Mouse (Mus musculus): ENCODE data around the gene Zfp62. TPM values are rescaled to one million over a fixed set of nuclear protein-coding genes. Genes with fewer than 3 reads are reported as not detected.

Gene Zfp62
- polyA plus RNA-seq, 1 experiment from 2014 or later = 33.5 TPM

GRCm38 (mm10) chr11:49248226-49248973 is 45.3 kb downstream of the Zfp62 start:
- WGBS (ENCODE audit: missing documents) = 18% methylated on average over 6 of the region's 6 CpGs
- Histone ChIP-seq H3K36me3 (ENCODE audit: inconsistent target) (peaks cover under 1% of the 10 kb centered on the region; the same call in 1 of the 2 replicates), H3K4me3 (ENCODE audit: inconsistent target) (peak overlapping the region; percentile 27; the same call in 1 of the 2 replicates), H3K27ac (peak overlapping the region; percentile 90), H3K79me2 (ENCODE audit: inconsistent target) (peaks cover 59% of the 10 kb centered on the region)

GRCm38 (mm10) chr11:49248974-49249700 is 46.0 kb downstream of the Zfp62 start:
- H3K79me2 ChIP-seq (ENCODE audit: inconsistent target) = peaks cover 66% of the 10 kb centered on the region
- H3K4me3 ChIP-seq (ENCODE audit: inconsistent target) = peak overlapping the region; percentile 27
- H3K36me3 ChIP-seq (ENCODE audit: inconsistent target) = peaks cover 8% of the 10 kb centered on the region
- peak overlapping the region; percentile 90 for H3K27ac ChIP-seq
- 14% methylated on average over 6 of the region's 6 CpGs for WGBS (ENCODE audit: missing documents)

- 1% methylated on average over 7 of the region's 10 CpGs for WGBS (ENCODE audit: missing documents)
- H3K4me3 ChIP-seq (ENCODE audit: inconsistent target) = peak overlapping the region; percentile 27
- peaks cover 15% of the 10 kb centered on the region for H3K36me3 ChIP-seq (ENCODE audit: inconsistent target)
- H3K27ac ChIP-seq = peak overlapping the region; percentile 90
- H3K79me2 ChIP-seq (ENCODE audit: inconsistent target) = peaks cover 74% of the 10 kb centered on the region
These were observed 46.8 kb downstream of the Zfp62 start for GRCm38 (mm10) chr11:49249811-49250421.

- WGBS (ENCODE audit: missing documents) = under 1% methylated on average over 42 of the region's 45 CpGs
- H3K27ac ChIP-seq = peak overlapping the region; percentile 90
- peaks cover 22% of the 10 kb centered on the region for H3K36me3 ChIP-seq (ENCODE audit: inconsistent target)
- H3K79me2 ChIP-seq (ENCODE audit: inconsistent target) = peaks cover 82% of the 10 kb centered on the region
- H3K4me3 ChIP-seq (ENCODE audit: inconsistent target) = peak overlapping the region; percentile 72
These were observed 47.6 kb downstream of the Zfp62 start for GRCm38 (mm10) chr11:49250422-49251379.

GRCm38 (mm10) chr11:49251380-49251761 is 48.3 kb downstream of the Zfp62 start:
- Histone ChIP-seq H3K27ac (peak overlapping the region; percentile 90), H3K36me3 (ENCODE audit: inconsistent target) (peaks cover 29% of the 10 kb centered on the region), H3K4me3 (ENCODE audit: inconsistent target) (peak overlapping the region; percentile 72), H3K79me2 (ENCODE audit: inconsistent target) (peaks cover 86% of the 10 kb centered on the region)
- WGBS (ENCODE audit: missing documents) = 1% methylated on average over 7 of the region's 7 CpGs

- H3K36me3 ChIP-seq (ENCODE audit: inconsistent target) = peaks cover 32% of the 10 kb centered on the region
- peak overlapping the region; percentile 90 for H3K27ac ChIP-seq
- H3K79me2 ChIP-seq (ENCODE audit: inconsistent target) = peaks cover 86% of the 10 kb centered on the region
- H3K4me3 ChIP-seq (ENCODE audit: inconsistent target) = peak overlapping the region; percentile 72
- WGBS (ENCODE audit: missing documents) = 19% methylated on average over 5 of the region's 5 CpGs
These were observed 49.0 kb downstream of the Zfp62 start for GRCm38 (mm10) chr11:49252048-49252447.

- WGBS (ENCODE audit: missing documents) = 26% methylated on average over 6 of the region's 6 CpGs
- no peak overlapping the region for H3K4me3 ChIP-seq (ENCODE audit: inconsistent target)
- peaks cover 36% of the 10 kb centered on the region for H3K36me3 ChIP-seq (ENCODE audit: inconsistent target)
- H3K27ac ChIP-seq = peak overlapping the region; percentile 90
- peaks cover 86% of the 10 kb centered on the region for H3K79me2 ChIP-seq (ENCODE audit: inconsistent target)
These were observed 49.9 kb downstream of the Zfp62 start for GRCm38 (mm10) chr11:49253035-49253434.

GRCm38 (mm10) chr11:49259296-49259695 is 56.2 kb downstream of the Zfp62 start:
- Histone ChIP-seq H3K4me3 (ENCODE audit: inconsistent target) (no peak overlapping the region), H3K36me3 (ENCODE audit: inconsistent target) (peaks cover 67% of the 10 kb centered on the region), H3K27ac (no peak overlapping the region), H3K79me2 (ENCODE audit: inconsistent target) (peaks cover 95% of the 10 kb centered on the region)
- 86% methylated on average over 2 of the region's 2 CpGs for WGBS (ENCODE audit: missing documents)

GRCm38 (mm10) chr11:49259829-49260228 is 56.7 kb downstream of the Zfp62 start:
- 11% methylated on average over 1 of the region's 1 CpGs for WGBS (ENCODE audit: missing documents)
- Histone ChIP-seq H3K27ac (no peak overlapping the region), H3K79me2 (ENCODE audit: inconsistent target) (peaks cover 89% of the 10 kb centered on the region), H3K4me3 (ENCODE audit: inconsistent target) (no peak overlapping the region), H3K36me3 (ENCODE audit: inconsistent target) (peaks cover 67% of the 10 kb centered on the region)

GRCm38 (mm10) chr11:49260598-49261312 is 57.7 kb downstream of the Zfp62 start:
- WGBS (ENCODE audit: missing documents) = 94% methylated on average over 20 of the region's 21 CpGs
- Histone ChIP-seq H3K4me3 (ENCODE audit: inconsistent target) (no peak overlapping the region), H3K27ac (no peak overlapping the region), H3K79me2 (ENCODE audit: inconsistent target) (peaks cover 80% of the 10 kb centered on the region), H3K36me3 (ENCODE audit: inconsistent target) (peaks cover 65% of the 10 kb centered on the region)

- Histone ChIP-seq H3K27ac (no peak overlapping the region), H3K36me3 (ENCODE audit: inconsistent target) (peaks cover 59% of the 10 kb centered on the region)
- WGBS (ENCODE audit: missing documents) = 94% methylated on average over 14 of the region's 14 CpGs
These were observed 58.3 kb downstream of the Zfp62 start for GRCm38 (mm10) chr11:49261313-49261855.

GRCm38 (mm10) chr11:49262286-49262685 is 59.2 kb downstream of the Zfp62 start:
- Histone ChIP-seq H3K79me2 (ENCODE audit: inconsistent target) (peaks cover 65% of the 10 kb centered on the region), H3K36me3 (ENCODE audit: inconsistent target) (peaks cover 54% of the 10 kb centered on the region), H3K27ac (no peak overlapping the region), H3K4me3 (ENCODE audit: inconsistent target) (no peak overlapping the region)
- WGBS (ENCODE audit: missing documents) = 95% methylated on average over 5 of the region's 5 CpGs

More at GRCm38 (mm10) chr11:49261313-49261855, 58.3 kb downstream of the Zfp62 start:
- peaks cover 74% of the 10 kb centered on the region for H3K79me2 ChIP-seq (ENCODE audit: inconsistent target)
- H3K4me3 ChIP-seq (ENCODE audit: inconsistent target) = no peak overlapping the region

GRCm38 (mm10) chr11:49263149-49263548 is 60.1 kb downstream of the Zfp62 start:
- H3K27ac ChIP-seq = no peak overlapping the region
- WGBS (ENCODE audit: missing documents) = 78% methylated on average over 6 of the region's 6 CpGs
- peaks cover 52% of the 10 kb centered on the region for H3K36me3 ChIP-seq (ENCODE audit: inconsistent target)
- no peak overlapping the region for H3K4me3 ChIP-seq (ENCODE audit: inconsistent target)
- peaks cover 56% of the 10 kb centered on the region for H3K79me2 ChIP-seq (ENCODE audit: inconsistent target)
